Mouse (Mus musculus) C2C12 (cell line): ENCODE results near the gene Map4k3.

Experiments
- CTCF ChIP-seq: IDR thresholded peaks from one replicate; pipeline ENCODE4 v1.5.1; 2011; ENCODE audit not compliant: control insufficient read depth, insufficient read depth, insufficient read length
- MAX ChIP-seq: IDR thresholded peaks from one replicate; pipeline ENCODE4 v1.6.1; 2011; ENCODE audit warnings: mild to moderate bottlenecking, control low read depth
- MYOG ChIP-seq: IDR thresholded peaks from one replicate; pipeline ENCODE4 v1.6.1; 2011; ENCODE audit not compliant: control insufficient read depth, insufficient read length; ENCODE audit errors: extremely low read depth
- USF1 ChIP-seq: IDR thresholded peaks from one replicate; pipeline ENCODE4 v1.6.1; 2011; ENCODE audit warnings: low read depth, mild to moderate bottlenecking, control low read depth, moderate library complexity

GRCm38 (mm10) chr17:80659821-80660220, 68.5 kb downstream of the Map4k3 start:
- TF ChIP-seq MYOG (no peak), CTCF (no peak), MAX (no peak), USF1 (no peak)
